Mouse (Mus musculus) embryonic fibroblast, embryonic 13.5 days (primary cell): ENCODE measurements around the gene Tbcel.

ENCODE experiments used
- CTCF ChIP-seq: IDR thresholded peaks from 2 replicates; pipeline ENCODE4 v1.5.1; 2011; ENCODE audit warnings: mild to moderate bottlenecking, control low read depth, low read length, moderate library complexity, borderline replicate concordance; ENCODE audit not compliant: insufficient read depth
- POLR2A ChIP-seq: IDR thresholded peaks from 2 replicates; pipeline ENCODE4 v1.6.1; 2011; ENCODE audit warnings: low read depth, mild to moderate bottlenecking, control low read depth, low read length, moderate library complexity

- TF ChIP-seq CTCF (no peak), POLR2A (no peak)
These were observed 50.1 kb downstream of the Tbcel start for GRCm38 (mm10) chr9:42457501-42457900.
